Mouse (Mus musculus) lung, adult 10 weeks (tissue): ENCODE measurements around the gene Akr1c19. TPM values are rescaled to one million over a fixed set of nuclear protein-coding genes. Genes with fewer than 3 reads are reported as not detected.

Experiments used
- polyA plus RNA-seq: library from polyadenylated mRNA; stranded (reverse); fragments of 350-450 nt; fragmentation: Illumina TruSeq; extraction: RNeasy Lipid Tissue Mini Kit (QIAGEN cat#74804); gene quantifications from one replicate; pipeline ENCODE4 v1.2.3, GENCODE M21; 2014; ENCODE audit warnings: low read depth, low replicate concordance; ENCODE audit not compliant: insufficient read depth

The Akr1c19 gene
- 3.6 TPM for polyA plus RNA-seq

DNA sequence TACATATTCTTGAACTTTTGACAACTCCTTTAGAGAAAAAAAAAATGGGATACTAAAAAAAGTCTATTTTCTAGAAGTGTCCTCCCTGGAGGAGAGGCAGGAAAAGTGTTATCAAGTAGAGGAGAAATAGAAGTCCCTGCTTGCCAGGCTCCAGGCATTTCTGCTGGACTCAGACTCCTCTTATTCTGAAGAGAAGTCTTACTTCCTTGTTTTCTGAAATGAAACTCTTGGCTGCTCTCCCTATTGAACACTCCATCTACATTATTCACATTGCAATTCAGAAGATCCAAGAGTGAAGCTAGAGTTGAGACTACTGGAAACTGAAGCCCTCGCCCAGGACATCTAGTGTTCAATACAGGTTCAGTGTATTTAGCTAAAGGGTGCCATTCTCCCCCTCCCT lies at the start of gene Akr1c19:
Gene Akr1c19 (plus strand): TSS at position 260 of the 400 bp plus-strand sequence.

DNA sequence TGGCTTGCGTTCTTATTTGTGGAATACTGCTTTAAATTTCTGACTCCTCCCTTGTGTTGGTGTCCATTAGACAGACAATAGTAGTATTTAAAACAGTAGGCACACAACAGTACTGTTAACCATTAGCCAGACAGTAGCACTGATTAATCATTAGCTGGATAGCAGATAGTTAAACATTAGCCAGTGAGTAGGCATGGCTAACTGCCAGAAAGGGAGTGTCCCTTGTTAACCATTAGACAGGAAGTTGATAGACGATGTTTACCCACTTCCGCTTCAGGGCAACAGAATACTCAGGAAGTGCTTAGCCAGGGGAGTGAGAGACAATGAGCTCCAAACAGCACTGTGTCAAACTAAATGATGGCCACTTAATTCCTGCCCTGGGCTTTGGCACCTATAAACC lies 37.6 kb upstream of the Akr1c19 start, which contains the start of gene Akr1c13:
Gene Akr1c13 (plus strand): TSS at position 247 of the 400 bp plus-strand sequence.

DNA sequence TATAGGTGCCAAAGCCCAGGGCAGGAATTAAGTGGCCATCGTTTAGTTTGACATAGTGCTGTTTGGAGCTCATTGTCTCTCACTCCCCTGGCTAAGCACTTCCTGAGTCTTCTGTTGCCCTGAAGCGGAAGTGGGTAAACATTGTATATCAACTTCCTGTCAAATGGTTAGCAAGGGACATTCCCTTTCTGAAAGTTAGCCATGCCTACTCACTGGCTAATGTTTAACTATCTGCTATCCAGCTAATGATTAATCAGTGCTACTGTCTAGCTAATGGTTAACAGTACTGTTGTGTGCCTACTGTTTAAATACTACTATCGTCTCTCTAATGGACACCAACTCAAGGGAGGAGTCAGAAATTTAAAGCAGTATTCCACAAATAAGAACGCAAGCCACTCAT lies 50.8 kb downstream of the Akr1c19 start, which contains the start of gene Akr1c12:
Gene Akr1c12 (minus strand): TSS at position 150 of the 400 bp plus-strand sequence.

Other genes with a start within 250 kb of the Akr1c19 start
- gene Akr1c14, start 179.7 kb upstream of the Akr1c19 start, polyA plus RNA-seq, result 52.3 TPM
- 0.46 TPM for gene Akr1c18, start 78.0 kb upstream of the Akr1c19 start, polyA plus RNA-seq
- gene Akr1c13, start 37.5 kb upstream of the Akr1c19 start, polyA plus RNA-seq, result 12.5 TPM
- 1.1 TPM for gene Akr1c12, start 50.7 kb downstream of the Akr1c19 start, polyA plus RNA-seq
- not detected for gene Akr1c6, start 205.6 kb downstream of the Akr1c19 start, polyA plus RNA-seq